Mouse (Mus musculus) hindbrain, embryonic 11.5 days (tissue): ENCODE data around the gene Eif2d. TPM values are rescaled to one million over a fixed set of nuclear protein-coding genes. Genes with fewer than 3 reads are reported as not detected.
"Not testable (repeated sequence)": the region's sequence is repeated elsewhere in the genome, so short reads cannot be mapped to it uniquely, and the experiment has no call there.

Experiments
- ATAC-seq: fragments of 200-750 bp; cut with Nextera tagmentation; 2 replicates; pipeline ENCODE4 v1.8.0; 2017; ENCODE audit warnings: mild to moderate bottlenecking, moderate TSS enrichment, moderate library complexity; ENCODE audit not compliant: low FRiP score
- DNase-seq: peaks from one replicate; pipeline ENCODE4 v3.0.0-alpha.2; 2015; ENCODE audit warnings: low spot score
- H3K27ac ChIP-seq: fragments of 300-500 bp; sonication (generic); 2 replicates; pipeline ENCODE4 v1.5.1; 2014; ENCODE audit warnings: mild to moderate bottlenecking, low read depth, low read length
- H3K27me3 ChIP-seq: fragments of 300-500 bp; sonication (generic); 2 replicates; pipeline ENCODE4 v1.6.1; 2014; ENCODE audit warnings: mild to moderate bottlenecking, low read length, moderate library complexity, mixed read lengths; ENCODE audit not compliant: control insufficient read depth, insufficient read depth
- H3K36me3 ChIP-seq: fragments of 300-500 bp; sonication (generic); 2 replicates; pipeline ENCODE4 v1.6.1; 2014; ENCODE audit warnings: mild to moderate bottlenecking, low read length, moderate library complexity, mixed read lengths; ENCODE audit not compliant: control insufficient read depth, insufficient read depth
- H3K4me1 ChIP-seq: fragments of 300-500 bp; sonication (generic); replicated peaks from 2 replicates; pipeline ENCODE4 v1.6.1; 2014; ENCODE audit warnings: low read length, mixed read lengths; ENCODE audit not compliant: control insufficient read depth, insufficient read depth
- H3K4me2 ChIP-seq: fragments of 300-500 bp; sonication (generic); replicated peaks from 2 replicates; pipeline ENCODE4 v1.6.1; 2014; ENCODE audit warnings: mild to moderate bottlenecking, low read depth, low read length
- H3K4me3 ChIP-seq: fragments of 300-500 bp; sonication (generic); 2 replicates; pipeline ENCODE4 v1.5.1; 2014; ENCODE audit warnings: low read depth, low read length
- H3K9ac ChIP-seq: fragments of 300-500 bp; sonication (generic); 2 replicates; pipeline ENCODE4 v1.6.1; 2014; ENCODE audit warnings: low read depth, low read length
- H3K9me3 ChIP-seq: fragments of 300-500 bp; sonication (generic); 2 replicates; pipeline ENCODE4 v1.6.1; 2016; ENCODE audit warnings: low read length; ENCODE audit not compliant: control insufficient read depth
- whole genome bisulfite sequencing: fragments of 180-500 bp; shearing (Covaris S2); extraction: QIAGEN DNeasy Blood & Tissue Kit; methylation state at CpG from one replicate; pipeline ENCODE4 v1.1.7; 2014; 5-methylcytosine and 5-hydroxymethylcytosine counted together
- polyA plus RNA-seq: library from polyadenylated mRNA; unstranded; fragments of >200 nt; fragmentation: Nextera tagmentation; extraction: Ambion mirVana; gene quantifications from 2 replicates; pipeline ENCODE4 v1.2.1, GENCODE M21; 2014

The Eif2d gene
- polyA plus RNA-seq, 1 experiment from 2014 or later = 53.3 TPM

DNA sequence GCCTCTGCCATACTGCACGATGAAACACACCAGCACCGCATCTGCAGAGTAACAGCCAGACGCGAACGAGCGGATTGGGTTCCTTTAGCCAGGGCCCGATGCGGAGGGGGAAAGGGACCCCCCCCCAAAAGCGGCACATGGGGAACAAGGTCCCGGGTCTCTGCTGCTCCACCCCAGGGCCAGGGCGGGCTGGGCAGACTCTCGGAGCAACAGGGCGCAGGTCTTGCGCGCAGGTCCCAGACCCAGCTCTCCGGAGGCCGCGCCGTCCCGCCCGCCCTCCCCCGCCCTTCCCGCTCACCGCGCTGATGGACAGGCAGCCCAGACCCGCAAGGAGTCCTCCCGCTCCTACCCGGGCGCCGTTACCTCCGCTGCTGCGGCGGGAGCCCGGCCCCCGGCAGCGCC is 15.3 kb upstream of the Eif2d start:
- 0% methylated on average over 12 of the region's 36 CpGs for WGBS

DNA sequence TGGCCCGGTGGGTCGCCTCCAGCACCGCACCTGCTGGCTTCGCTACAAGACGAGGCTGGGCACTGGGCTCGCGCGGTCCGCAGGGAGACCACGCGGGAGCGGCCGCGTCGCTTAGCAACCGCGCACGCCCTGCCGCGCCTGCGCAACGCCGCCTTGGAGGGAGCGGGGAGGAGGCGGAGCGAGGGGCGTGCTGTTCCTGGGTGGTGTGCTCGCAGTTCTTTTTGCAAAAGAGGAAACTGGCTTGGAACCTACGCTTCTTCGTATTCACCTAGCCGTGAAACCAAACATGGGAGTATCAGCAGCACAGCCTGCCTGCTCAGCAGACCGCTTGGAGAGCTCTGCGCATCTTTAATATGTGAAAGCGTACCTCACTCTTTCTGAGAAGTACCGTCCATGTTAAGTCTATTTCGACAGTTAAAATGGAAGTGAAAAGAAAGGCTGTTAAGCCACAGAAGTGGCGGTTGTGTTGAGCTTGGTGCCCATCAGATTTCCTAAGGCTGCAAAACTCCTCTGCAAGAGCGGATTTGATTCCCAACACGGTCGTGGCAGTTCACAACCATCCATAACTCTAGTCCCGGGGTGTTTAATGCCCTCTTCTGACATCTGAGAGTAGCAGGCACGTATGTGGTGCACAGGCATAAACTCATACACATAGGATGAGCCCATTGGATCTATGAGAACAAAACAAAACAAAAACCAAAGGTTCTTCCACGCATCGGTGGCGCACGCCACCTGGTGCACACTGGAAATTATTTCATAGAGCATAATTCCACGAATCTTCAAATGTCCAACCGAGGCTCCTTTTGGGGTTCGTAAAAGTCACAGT is 14.6 kb upstream of the Eif2d start, which contains the start of gene Dyrk3:
Gene Dyrk3, minus strand, starts transcription at position 150 of the 826 bp plus-strand sequence.
- Histone ChIP-seq H3K4me2 (peak within 1 kb of the TSS; percentile 61), H3K4me3 (peak within 1 kb of the TSS; percentile 76), H3K36me3 (no peaks in the 10 kb centered on the region), H3K27me3 (no peaks in the 10 kb centered on the region), H3K9me3 (no peaks in the 10 kb centered on the region), H3K9ac (peak within 1 kb of the TSS; percentile 68), H3K27ac (peak within 1 kb of the TSS; percentile 85), H3K4me1 (0 out of 2 replicates have a peak, but pooled peaks cover 2% of the 10 kb centered on the region)
- ATAC-seq (peak; percentile 98), DNase-seq (peak; percentile 97)
- WGBS = 6% methylated on average over 49 of the region's 49 CpGs

More for the DNA sequence above, 15.3 kb upstream of the Eif2d start:
- Histone ChIP-seq H3K9me3 (no peaks in the 10 kb centered on the region), H3K9ac (peak overlapping the region; percentile 68), H3K4me2 (peak overlapping the region; percentile 61), H3K4me1 (0 out of 2 replicates have a peak, but pooled peaks cover 2% of the 10 kb centered on the region), H3K27ac (peak overlapping the region; percentile 85), H3K4me3 (peak overlapping the region; percentile 76), H3K27me3 (no peaks in the 10 kb centered on the region), H3K36me3 (no peaks in the 10 kb centered on the region)
- peak; percentile 94 for ATAC-seq
- DNase-seq = no peak

DNA sequence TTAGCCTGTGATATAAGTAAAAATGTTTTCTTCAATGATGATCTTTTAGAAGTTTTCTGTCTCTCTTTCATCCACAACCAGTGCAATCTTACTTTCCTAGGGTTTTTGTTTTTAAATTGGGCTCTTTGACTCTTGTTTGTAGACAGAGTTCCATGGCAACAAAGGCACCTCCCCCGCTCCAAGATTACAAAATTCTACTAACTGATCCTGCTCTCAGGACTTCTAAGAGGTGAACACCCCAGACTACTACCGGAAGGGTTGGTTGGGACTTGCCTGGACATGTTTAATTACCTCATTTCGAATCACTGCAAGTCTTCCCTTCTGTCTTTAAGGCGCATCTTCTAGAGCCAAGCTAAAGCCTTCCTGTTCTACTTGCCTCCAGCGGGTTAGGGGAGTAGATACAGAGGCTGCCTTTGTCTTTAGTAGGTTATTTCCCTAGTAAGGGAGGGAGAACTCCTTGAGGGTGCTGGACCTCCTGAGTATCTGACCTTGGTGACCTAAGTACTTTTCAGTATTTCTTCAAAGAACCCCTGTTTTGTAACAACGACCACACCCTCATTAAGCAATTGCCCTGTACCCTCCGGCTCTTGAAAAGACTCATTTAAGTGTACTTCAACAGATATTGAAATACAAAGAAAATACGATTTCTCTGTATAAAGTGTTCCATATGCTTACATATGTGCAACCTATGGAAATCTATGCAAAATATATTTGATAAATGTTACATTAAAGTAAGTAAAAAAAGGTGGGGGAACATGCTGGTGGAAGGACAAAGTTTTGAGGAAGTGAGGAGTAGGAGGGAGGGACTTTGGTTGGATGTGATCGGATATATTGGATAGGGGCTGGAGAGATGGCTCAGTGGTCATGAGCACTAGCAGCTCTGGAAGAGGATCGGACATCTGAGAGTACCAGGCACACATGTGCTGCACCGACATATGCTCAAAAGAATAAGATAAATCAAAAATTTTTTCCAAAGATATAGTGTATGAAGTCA is 13.6 kb upstream of the Eif2d start:
- H3K9ac ChIP-seq = no peak overlapping the region
- 79% methylated on average over 11 of the region's 11 CpGs for WGBS
- no peak overlapping the region for H3K27ac ChIP-seq
- no peaks in the 10 kb centered on the region for H3K36me3 ChIP-seq
- ATAC-seq (no peak), DNase-seq (no peak)
- no peaks in the 10 kb centered on the region for H3K27me3 ChIP-seq
- H3K4me2 ChIP-seq = no peak overlapping the region; the same call in 1 of the 2 replicates
- H3K4me1 ChIP-seq = 0 out of 2 replicates have a peak, but pooled peaks cover 2% of the 10 kb centered on the region
- H3K9me3 ChIP-seq = no peaks in the 10 kb centered on the region
- no peak overlapping the region for H3K4me3 ChIP-seq

DNA sequence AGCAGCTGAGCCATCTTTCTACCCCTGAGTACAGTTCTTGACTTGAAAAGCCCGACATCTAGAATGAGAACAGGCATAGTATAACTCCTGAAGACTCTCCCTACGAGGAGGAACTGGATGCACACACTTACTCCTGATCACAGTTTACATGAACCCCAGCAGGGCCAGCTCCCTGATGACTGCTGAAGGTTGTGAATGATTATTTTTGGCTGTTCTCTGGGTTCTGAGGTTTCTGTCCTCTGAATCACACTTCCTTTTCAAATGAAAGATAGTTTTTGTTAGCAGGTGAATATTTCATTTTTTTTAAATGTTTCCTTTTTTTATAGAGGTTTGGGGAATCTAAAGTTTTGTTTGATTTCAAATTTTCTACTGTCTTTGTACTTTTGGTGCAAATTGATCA is 11.5 kb upstream of the Eif2d start:
- DNase-seq (no peak), ATAC-seq (no peak)
- Histone ChIP-seq H3K36me3 (no peaks in the 10 kb centered on the region), H3K9ac (no peak overlapping the region), H3K27ac (no peak overlapping the region), H3K4me1 (0 out of 2 replicates have a peak, but pooled peaks cover 2% of the 10 kb centered on the region), H3K9me3 (no peaks in the 10 kb centered on the region), H3K4me2 (no peak overlapping the region), H3K27me3 (no peaks in the 10 kb centered on the region), H3K4me3 (no peak overlapping the region)
- WGBS = 66% methylated on average over 2 of the region's 2 CpGs

DNA sequence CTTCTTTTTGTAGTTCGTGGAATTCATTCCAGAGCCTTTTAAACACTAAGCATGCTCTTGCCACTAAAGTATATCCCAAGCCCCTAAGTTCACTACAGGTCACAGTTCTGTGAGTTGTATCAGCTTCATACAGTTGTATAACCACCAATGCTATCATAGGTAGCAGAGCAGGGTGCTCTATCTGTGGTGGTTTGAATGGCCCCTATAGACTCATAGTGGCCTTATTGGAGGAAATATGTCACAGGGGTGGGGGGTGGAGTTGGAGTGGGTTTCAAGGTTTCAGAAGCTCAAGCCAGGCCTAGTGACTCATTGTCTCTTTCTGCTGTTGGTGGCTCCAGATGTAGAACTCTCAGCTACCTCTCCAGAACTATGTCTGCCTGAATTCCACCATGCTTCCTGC is 10.5 kb upstream of the Eif2d start:
- H3K36me3 ChIP-seq = no peaks in the 10 kb centered on the region
- H3K4me1 ChIP-seq = no peaks in the 10 kb centered on the region
- no peak overlapping the region for H3K4me2 ChIP-seq
- DNase-seq (no peak), ATAC-seq (no peak)
- H3K9ac ChIP-seq = no peak overlapping the region
- H3K27me3 ChIP-seq = no peaks in the 10 kb centered on the region
- H3K9me3 ChIP-seq = no peaks in the 10 kb centered on the region
- H3K4me3 ChIP-seq = no peak overlapping the region
- WGBS = 85% methylated on average over 1 of the region's 1 CpGs
- no peak overlapping the region for H3K27ac ChIP-seq

DNA sequence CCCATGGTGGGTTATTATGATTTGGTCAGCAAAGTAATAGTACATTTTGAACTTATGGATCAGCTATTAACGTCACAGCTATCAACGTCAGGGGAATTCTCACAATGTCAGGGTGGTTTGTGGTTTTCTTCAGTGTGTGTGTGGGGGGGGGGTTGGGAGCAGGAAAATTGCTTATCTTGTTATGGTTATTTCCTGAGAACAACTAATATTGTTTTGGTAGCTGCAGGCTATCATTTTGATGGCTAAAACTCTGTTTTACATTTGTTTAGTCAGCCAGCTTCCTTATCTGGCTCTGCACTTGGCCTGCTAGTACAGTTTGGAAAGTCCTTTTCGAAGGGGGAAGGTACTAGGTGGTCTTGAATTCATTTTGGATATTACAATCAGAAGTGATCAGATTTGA is 7.8 kb upstream of the Eif2d start:
- H3K9me3 ChIP-seq, H3K4me1 ChIP-seq, H3K4me3 ChIP-seq, H3K4me2 ChIP-seq, H3K27me3 ChIP-seq, ATAC-seq, DNase-seq, H3K9ac ChIP-seq, H3K27ac ChIP-seq, H3K36me3 ChIP-seq: not testable (repeated sequence)
- WGBS = 83% methylated on average over 3 of the region's 3 CpGs

DNA sequence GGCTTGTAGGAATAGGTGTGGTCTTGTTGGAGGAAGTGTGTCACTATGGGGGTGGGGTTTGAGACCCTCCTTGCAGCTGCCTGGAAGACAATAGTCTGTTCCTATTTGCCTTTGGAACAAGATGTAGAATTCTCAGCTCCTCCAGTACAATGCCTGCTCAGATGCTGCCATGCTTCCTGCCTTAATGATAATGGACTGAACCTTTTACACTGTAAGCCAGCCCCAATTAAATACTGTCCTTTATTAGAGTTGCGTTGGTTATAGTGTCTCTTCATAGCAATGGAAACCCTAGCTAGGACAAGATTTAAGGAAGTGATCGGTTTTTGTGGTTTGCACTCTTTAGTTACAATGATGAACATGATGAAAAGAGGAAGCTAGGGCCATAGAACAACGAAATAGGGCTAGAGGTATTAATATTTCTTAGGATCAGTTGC is 6.8 kb upstream of the Eif2d start:
- H3K4me2 ChIP-seq = no peak overlapping the region
- H3K4me3 ChIP-seq = no peak overlapping the region
- H3K9me3 ChIP-seq = no peaks in the 10 kb centered on the region
- no peak for DNase-seq
- no peak overlapping the region for H3K27ac ChIP-seq
- H3K4me1 ChIP-seq = no peaks in the 10 kb centered on the region
- no peak for ATAC-seq
- H3K9ac ChIP-seq = no peak overlapping the region
- H3K36me3 ChIP-seq = no peaks in the 10 kb centered on the region
- no peaks in the 10 kb centered on the region for H3K27me3 ChIP-seq
- 89% methylated on average over 3 of the region's 3 CpGs for WGBS

DNA sequence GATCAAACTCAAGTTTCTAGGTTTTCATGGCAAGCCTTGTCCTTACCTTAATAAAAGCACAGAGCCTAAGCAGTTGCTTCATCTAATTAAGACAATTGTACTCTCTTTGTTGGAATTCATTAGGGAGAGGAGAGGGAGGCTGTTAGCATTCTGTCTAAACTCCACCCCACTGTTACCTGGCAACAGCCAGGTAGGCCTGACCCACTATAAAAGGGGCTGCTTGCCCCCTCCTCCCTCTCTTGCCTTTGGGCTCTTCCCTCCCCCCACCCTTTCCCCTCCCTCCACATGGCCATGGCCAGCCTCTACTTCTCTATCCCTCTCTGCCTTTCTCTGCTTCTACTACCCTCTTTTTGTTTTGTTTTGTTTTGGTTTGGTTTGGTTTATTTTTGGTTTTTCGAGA is 3.5 kb upstream of the Eif2d start:
- 69% methylated on average over 1 of the region's 1 CpGs for WGBS

More for the DNA sequence above, 3.5 kb upstream of the Eif2d start:
- no peak overlapping the region for H3K27ac ChIP-seq
- H3K4me2 ChIP-seq = no peak overlapping the region
- no peak for DNase-seq
- no peaks in the 10 kb centered on the region for H3K36me3 ChIP-seq
- no peak overlapping the region for H3K4me3 ChIP-seq
- no peaks in the 10 kb centered on the region for H3K9me3 ChIP-seq
- H3K9ac ChIP-seq = no peak overlapping the region
- no peaks in the 10 kb centered on the region for H3K4me1 ChIP-seq
- no peak for ATAC-seq
- no peaks in the 10 kb centered on the region for H3K27me3 ChIP-seq
